Mouse (Mus musculus) left cerebral cortex, postnatal 36 days (tissue): ENCODE data around the gene Rbm33. TPM values are rescaled to one million over a fixed set of nuclear protein-coding genes. Genes with fewer than 3 reads are reported as not detected.
A peak's percentile ranks its signal among the peaks of the same experiment; 100 is the strongest.

Source experiments
- DNase-seq, 2 experiments: peaks; one replicate each; pipeline ENCODE4 v3.0.0; 2021 to 2022; ENCODE audit warnings: low spot score in 2 of 2, mixed read lengths in 1 of 2
- intact Hi-C: fragments of 180-260 bp; cut with DNase I; formaldehyde crosslinking; loops from one replicate; pipeline ENCODE4 v1.15.1; 2025
- total RNA-seq, 2 experiments: library from RNA; stranded (reverse); gene quantifications; 2 replicates each; pipeline ENCODE4 v1.2.3; 2021

Rbm33 gene
- total RNA-seq, 2 experiments from 2014 or later: 55.7 to 85.0 TPM

- intact Hi-C loops: no loop called here
- DNase-seq: no peak
These were observed 4.8 kb downstream of the Rbm33 start for GRCm38 (mm10) chr5:28321769-28322168.

GRCm38 (mm10) chr5:28322189-28322588 lies 5.3 kb downstream of the Rbm33 start:
- intact Hi-C loops: no loop called here
- DNase-seq: no peak

- intact Hi-C loops: no loop called here
- no peak for DNase-seq
These were observed 6.9 kb downstream of the Rbm33 start for GRCm38 (mm10) chr5:28323822-28324221.

- DNase-seq: no peak
- intact Hi-C loops: no loop called here
These were observed 7.5 kb downstream of the Rbm33 start for GRCm38 (mm10) chr5:28324457-28324856.

- intact Hi-C loops: no loop called here
- DNase-seq: no peak
These were observed 12.3 kb downstream of the Rbm33 start for GRCm38 (mm10) chr5:28329024-28329806.

GRCm38 (mm10) chr5:28333731-28334130 lies 16.8 kb downstream of the Rbm33 start:
- DNase-seq: no peak
- intact Hi-C loops: no loop called here

GRCm38 (mm10) chr5:28351857-28352513 lies 35.1 kb downstream of the Rbm33 start:
- no peak for DNase-seq
- intact Hi-C loops: no loop called here

GRCm38 (mm10) chr5:28355614-28356013 lies 38.7 kb downstream of the Rbm33 start:
- intact Hi-C loops: no loop called here
- DNase-seq: no peak

- DNase-seq: no peak
- intact Hi-C loops: no loop called here
These were observed 43.8 kb downstream of the Rbm33 start for GRCm38 (mm10) chr5:28360745-28361144.

- no peak for DNase-seq
- intact Hi-C loops: no loop called here
These were observed 51.1 kb downstream of the Rbm33 start for GRCm38 (mm10) chr5:28368056-28368455.

- DNase-seq: no peak
- intact Hi-C loops: no loop called here
These were observed 53.9 kb downstream of the Rbm33 start for GRCm38 (mm10) chr5:28370836-28371235.

GRCm38 (mm10) chr5:28372172-28372664 lies 55.3 kb downstream of the Rbm33 start:
- DNase-seq: no peak
- intact Hi-C loops: no loop called here

- DNase-seq: no peak
- intact Hi-C loops: no loop called here
These were observed 56.8 kb downstream of the Rbm33 start for GRCm38 (mm10) chr5:28373498-28374427.

- intact Hi-C loops: no loop called here
These were observed 60.4 kb downstream of the Rbm33 start for GRCm38 (mm10) chr5:28377299-28377698.

GRCm38 (mm10) chr5:28382289-28382688 lies 65.4 kb downstream of the Rbm33 start:
- intact Hi-C loops: no loop called here
- no peak for DNase-seq

More at GRCm38 (mm10) chr5:28377299-28377698, 60.4 kb downstream of the Rbm33 start:
- DNase-seq: no peak

GRCm38 (mm10) chr5:28386783-28387182 lies 69.9 kb downstream of the Rbm33 start:
- DNase-seq: no peak
- intact Hi-C loops: loop anchor here (2.0 kb wide), 1 partner anchor 70 kb away; the partner anchor contains the start of gene Rbm33

GRCm38 (mm10) chr5:28387531-28388179 lies 70.7 kb downstream of the Rbm33 start:
- DNase-seq: peak in 1 of 2 experiments; percentile 32
- intact Hi-C loops: loop anchor here (1.0 to 2.0 kb wide), 2 partner anchors 71 to 93 kb away; partner anchors contain the start of gene Rbm33

GRCm38 (mm10) chr5:28388184-28388583 lies 71.3 kb downstream of the Rbm33 start:
- intact Hi-C loops: loop anchor here (1.0 kb wide), 1 partner anchor 94 kb away; no protein-coding TSS in a partner anchor

GRCm38 (mm10) chr5:28390189-28390588 lies 73.3 kb downstream of the Rbm33 start:
- intact Hi-C loops: no loop called here
- no peak for DNase-seq

More at GRCm38 (mm10) chr5:28388184-28388583, 71.3 kb downstream of the Rbm33 start:
- DNase-seq: peak; percentile 26 to 33
